Mouse (Mus musculus): ENCODE measurements at regions not wholly inside any gene's neighbourhood (a gene's known extent, or its start where the extent isn't known, plus 50 kb on each side); places are given as distances from the start of the nearest gene placed in this dataset.

DNA sequence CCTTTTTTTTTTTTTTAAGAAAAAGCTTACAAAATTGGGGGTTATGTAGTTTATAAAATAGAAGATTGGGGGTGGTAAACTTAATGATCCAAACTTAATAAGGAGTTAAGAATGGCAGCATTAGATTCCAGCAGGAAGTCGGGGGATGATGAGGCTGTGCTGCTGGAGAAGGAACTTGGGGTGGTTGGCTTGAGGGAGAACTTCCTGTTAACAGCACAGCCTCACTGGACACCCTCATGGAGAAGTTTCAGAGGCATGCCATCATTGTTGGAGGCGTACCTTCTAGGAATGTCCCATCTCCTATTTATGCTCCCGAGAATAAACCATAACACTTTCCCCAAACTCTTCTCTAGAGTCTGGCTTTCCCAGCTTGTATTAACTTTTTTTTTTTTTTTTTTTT is 126.7 kb upstream of the Smim15 start:
- TF ChIP-seq GATA1 (IDR thresholded peaks at IDR 0.05; ENCODE audit: low read length) (no peak), TAL1 (IDR thresholded peaks at IDR 0.05; ENCODE audit: low read length) (no peak)
